Mouse (Mus musculus): ENCODE results near the gene Pilra. TPM values are rescaled to one million over a fixed set of nuclear protein-coding genes. Genes with fewer than 3 reads are reported as not detected.

Pilra gene
- polyA plus RNA-seq, 2 experiments: 0.77 to 1.3 TPM

DNA sequence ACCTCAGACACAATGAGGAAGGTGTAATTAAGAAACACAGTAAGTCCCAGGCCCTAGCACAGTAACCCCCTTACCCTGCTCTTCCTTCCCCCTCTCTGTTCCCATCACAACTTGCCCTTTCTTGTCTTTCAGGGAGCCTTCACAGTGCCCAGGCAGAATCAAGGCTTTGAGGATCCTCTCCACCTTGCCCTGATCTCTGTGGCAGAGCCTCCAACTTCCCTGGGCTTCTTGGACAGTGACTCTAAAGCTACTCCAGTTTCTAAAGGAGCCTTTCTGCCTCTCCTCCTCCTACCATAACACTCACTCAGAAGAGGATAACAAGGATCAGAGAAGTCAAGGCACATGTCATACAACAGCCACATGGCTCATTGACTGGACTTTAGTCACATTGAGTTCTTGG is 530 bp upstream of the Pilra start:
- ATAC-seq (ENCODE audit: low FRiP score, low read depth) (no peak), DNase-seq (ENCODE audit: low spot score) (no peak)
- H3K9me3 ChIP-seq (ENCODE audit: control insufficient read depth, low read length): no peaks in the 10 kb centered on the region
- H3K36me3 ChIP-seq (ENCODE audit: control insufficient read depth, insufficient read depth, low read length): no peaks in the 10 kb centered on the region
- H3K4me3 ChIP-seq (replicated peaks; ENCODE audit: low read length): no peak overlapping the region
- no peaks in the 10 kb centered on the region for H3K4me1 ChIP-seq (ENCODE audit: control insufficient read depth, insufficient read depth, low read length)
- no peak for TF ChIP-seq POLR2A (IDR thresholded peaks at IDR 0.05; ENCODE audit: borderline replicate concordance, extremely low read depth, insufficient read depth, insufficient read length)
- H3K4me2 ChIP-seq (replicated peaks; ENCODE audit: low read depth, low read length, severe bottlenecking): no peak overlapping the region
- no peak overlapping the region for H3K9ac ChIP-seq (ENCODE audit: low read depth, low read length, severe bottlenecking)
- no peak overlapping the region for H3K27ac ChIP-seq (replicated peaks; ENCODE audit: low read depth, low read length)
- no peaks in the 10 kb centered on the region for H3K27me3 ChIP-seq (ENCODE audit: control insufficient read depth, insufficient read depth, low read length)

DNA sequence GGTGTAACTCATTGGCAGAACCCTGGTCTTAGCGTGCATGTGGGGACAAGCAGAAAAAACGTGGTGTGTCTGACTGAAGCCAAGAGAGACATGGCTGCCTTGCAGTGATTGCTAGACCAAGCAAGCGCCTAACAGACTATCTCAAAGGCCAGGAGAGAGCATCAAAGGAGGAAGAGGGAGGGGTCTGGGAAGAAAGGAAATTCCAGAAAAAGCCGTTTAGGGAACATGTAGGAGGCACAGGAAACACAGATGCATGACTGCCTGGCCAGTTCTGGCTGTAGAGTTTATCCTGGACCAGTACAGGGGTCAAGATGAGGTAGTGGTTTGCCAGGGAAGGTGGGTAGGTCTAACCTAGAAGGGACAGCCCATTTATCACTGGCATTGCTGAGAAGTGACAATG is 2.6 kb downstream of the Pilra start:
- DNase-seq (ENCODE audit: low spot score) (no peak), ATAC-seq (ENCODE audit: low FRiP score, low read depth) (no peak)
- no peaks in the 10 kb centered on the region for H3K36me3 ChIP-seq (ENCODE audit: control insufficient read depth, insufficient read depth, low read length)
- no peak overlapping the region for H3K27ac ChIP-seq (replicated peaks; ENCODE audit: low read depth, low read length)
- no peak for TF ChIP-seq POLR2A (IDR thresholded peaks at IDR 0.05; ENCODE audit: borderline replicate concordance, extremely low read depth, insufficient read depth, insufficient read length)
- no peaks in the 10 kb centered on the region for H3K4me1 ChIP-seq (ENCODE audit: control insufficient read depth, insufficient read depth, low read length)
- H3K4me2 ChIP-seq (replicated peaks; ENCODE audit: low read depth, low read length, severe bottlenecking): no peak overlapping the region
- 54% methylated on average over 4 of the region's 4 CpGs for WGBS
- H3K27me3 ChIP-seq (ENCODE audit: control insufficient read depth, insufficient read depth, low read length): no peaks in the 10 kb centered on the region
- H3K4me3 ChIP-seq (replicated peaks; ENCODE audit: low read length): no peak overlapping the region
- H3K9ac ChIP-seq (ENCODE audit: low read depth, low read length, severe bottlenecking): no peak overlapping the region
- H3K9me3 ChIP-seq (ENCODE audit: control insufficient read depth, low read length): no peaks in the 10 kb centered on the region

DNA sequence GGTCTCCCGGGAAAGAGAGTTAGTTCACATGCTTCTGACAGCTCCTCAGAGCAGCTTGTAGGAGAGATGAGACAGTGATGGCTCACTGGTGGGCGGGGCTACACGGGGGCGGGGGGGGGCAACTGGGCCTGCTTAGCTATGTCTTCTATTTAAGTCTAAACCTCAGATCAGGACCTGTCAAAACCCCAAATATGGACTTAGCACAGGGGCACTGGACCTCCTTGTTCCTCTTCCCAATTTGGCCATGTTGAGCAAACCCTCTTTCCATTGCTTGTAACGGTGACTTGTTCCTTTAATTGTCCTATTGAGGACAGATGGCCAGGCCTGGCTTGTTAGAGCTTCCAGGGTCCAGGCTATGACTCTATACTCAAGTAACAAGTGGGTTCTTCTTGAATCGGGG is 4.6 kb downstream of the Pilra start:
- H3K4me3 ChIP-seq (replicated peaks; ENCODE audit: low read length): no peak overlapping the region
- no peak for ATAC-seq (ENCODE audit: low FRiP score, low read depth)
- no peaks in the 10 kb centered on the region for H3K9me3 ChIP-seq (ENCODE audit: control insufficient read depth, low read length)
- H3K27me3 ChIP-seq (ENCODE audit: control insufficient read depth, insufficient read depth, low read length): no peaks in the 10 kb centered on the region
- H3K9ac ChIP-seq (ENCODE audit: low read depth, low read length, severe bottlenecking): no peak overlapping the region
- H3K4me1 ChIP-seq (ENCODE audit: control insufficient read depth, insufficient read depth, low read length): no peaks in the 10 kb centered on the region
- no peak overlapping the region for H3K4me2 ChIP-seq (replicated peaks; ENCODE audit: low read depth, low read length, severe bottlenecking)
- no peak for TF ChIP-seq POLR2A (IDR thresholded peaks at IDR 0.05; ENCODE audit: borderline replicate concordance, extremely low read depth, insufficient read depth, insufficient read length)
- H3K36me3 ChIP-seq (ENCODE audit: control insufficient read depth, insufficient read depth, low read length): no peaks in the 10 kb centered on the region
- H3K27ac ChIP-seq (replicated peaks; ENCODE audit: low read depth, low read length): no peak overlapping the region
- WGBS: 74% methylated on average over 6 of the region's 6 CpGs
- DNase-seq (ENCODE audit: low spot score): no peak

DNA sequence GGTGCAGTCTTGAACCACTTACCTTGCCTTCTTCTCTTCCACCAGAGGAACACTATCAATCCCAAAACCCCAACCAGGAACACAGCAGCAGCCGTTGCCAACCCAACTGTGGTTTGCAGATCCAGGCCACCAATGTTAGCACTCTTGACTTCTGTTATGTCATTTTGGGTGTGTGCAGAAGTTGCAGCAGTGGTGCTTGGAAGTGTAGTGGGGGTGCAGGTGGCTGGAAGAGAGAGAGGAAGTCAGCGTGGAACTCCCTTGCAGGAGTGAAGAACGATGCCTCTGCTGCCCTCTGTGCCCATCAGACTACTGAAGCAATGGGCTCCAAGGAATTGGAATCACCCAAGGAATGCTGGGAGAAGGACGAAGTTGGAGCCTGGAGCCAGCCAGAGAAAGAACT is 5.0 kb downstream of the Pilra start:
- H3K36me3 ChIP-seq (ENCODE audit: control insufficient read depth, insufficient read depth, low read length): no peaks in the 10 kb centered on the region
- H3K4me1 ChIP-seq (ENCODE audit: control insufficient read depth, insufficient read depth, low read length): no peaks in the 10 kb centered on the region
- DNase-seq (ENCODE audit: low spot score) (no peak), ATAC-seq (ENCODE audit: low FRiP score, low read depth) (no peak)
- H3K9ac ChIP-seq (ENCODE audit: low read depth, low read length, severe bottlenecking): no peak overlapping the region
- no peaks in the 10 kb centered on the region for H3K9me3 ChIP-seq (ENCODE audit: control insufficient read depth, low read length)
- TF ChIP-seq POLR2A (IDR thresholded peaks at IDR 0.05; ENCODE audit: borderline replicate concordance, extremely low read depth, insufficient read depth, insufficient read length): no peak
- H3K27me3 ChIP-seq (ENCODE audit: control insufficient read depth, insufficient read depth, low read length): no peaks in the 10 kb centered on the region
- no peak overlapping the region for H3K27ac ChIP-seq (replicated peaks; ENCODE audit: low read depth, low read length)
- H3K4me2 ChIP-seq (replicated peaks; ENCODE audit: low read depth, low read length, severe bottlenecking): no peak overlapping the region
- WGBS: 85% methylated on average over 4 of the region's 4 CpGs
- H3K4me3 ChIP-seq (replicated peaks; ENCODE audit: low read length): no peak overlapping the region

DNA sequence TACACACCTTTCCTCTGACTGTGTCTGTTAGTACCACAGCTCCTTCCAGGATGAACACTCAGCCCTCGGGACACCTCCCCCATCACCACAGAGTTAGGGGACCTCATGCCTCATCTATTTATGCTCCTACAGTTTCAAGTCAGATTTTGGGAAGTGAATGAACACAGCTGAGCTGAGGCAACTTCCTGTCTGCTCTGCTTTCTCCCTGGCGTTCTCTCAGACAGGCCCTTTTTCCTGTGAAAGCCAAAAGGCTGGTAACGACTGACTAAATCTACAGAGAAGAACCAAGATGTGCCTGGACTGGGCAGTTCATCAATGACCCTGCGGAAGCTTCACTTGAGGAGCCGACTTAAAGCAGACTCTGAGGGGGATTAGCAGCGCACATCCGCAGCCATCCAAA is 5.8 kb downstream of the Pilra start:
- no peaks in the 10 kb centered on the region for H3K4me1 ChIP-seq (ENCODE audit: control insufficient read depth, insufficient read depth, low read length)
- no peak for DNase-seq (ENCODE audit: low spot score)
- H3K9ac ChIP-seq (ENCODE audit: low read depth, low read length, severe bottlenecking): no peak overlapping the region
- ATAC-seq (ENCODE audit: low FRiP score, low read depth): no peak
- whole genome bisulfite sequencing: 79% methylated on average over 7 of the region's 7 CpGs
- no peak overlapping the region for H3K27ac ChIP-seq (replicated peaks; ENCODE audit: low read depth, low read length)
- no peak overlapping the region for H3K4me3 ChIP-seq (replicated peaks; ENCODE audit: low read length)
- TF ChIP-seq POLR2A (IDR thresholded peaks at IDR 0.05; ENCODE audit: borderline replicate concordance, extremely low read depth, insufficient read depth, insufficient read length): no peak
- H3K36me3 ChIP-seq (ENCODE audit: control insufficient read depth, insufficient read depth, low read length): no peaks in the 10 kb centered on the region
- H3K9me3 ChIP-seq (ENCODE audit: control insufficient read depth, low read length): no peaks in the 10 kb centered on the region
- H3K4me2 ChIP-seq (replicated peaks; ENCODE audit: low read depth, low read length, severe bottlenecking): no peak overlapping the region
- H3K27me3 ChIP-seq (ENCODE audit: control insufficient read depth, insufficient read depth, low read length): no peaks in the 10 kb centered on the region

DNA sequence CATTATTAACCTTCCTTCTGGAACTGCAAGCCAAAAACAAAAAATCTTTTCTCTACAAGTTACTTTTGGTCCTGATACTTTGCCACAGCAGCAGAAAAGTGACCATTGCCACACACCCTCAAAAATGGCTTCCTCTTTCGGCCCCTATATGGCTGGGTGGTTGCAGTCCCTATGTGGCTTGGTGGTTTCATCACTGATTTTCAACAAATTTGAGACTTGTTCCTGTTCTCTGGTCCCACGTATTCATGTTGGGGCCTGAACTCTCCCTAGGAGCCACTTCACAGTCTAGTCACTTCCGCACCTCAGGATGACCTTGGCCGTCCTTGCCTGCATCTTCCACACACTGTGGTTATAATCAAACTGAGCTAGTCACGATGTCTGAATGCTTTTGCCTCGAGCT is 7.4 kb downstream of the Pilra start:
- TF ChIP-seq POLR2A (IDR thresholded peaks at IDR 0.05; ENCODE audit: borderline replicate concordance, extremely low read depth, insufficient read depth, insufficient read length): no peak
- Histone ChIP-seq H3K27me3 (ENCODE audit: control insufficient read depth, insufficient read depth, low read length) (no peaks in the 10 kb centered on the region), H3K27ac (replicated peaks; ENCODE audit: low read depth, low read length) (no peak overlapping the region), H3K36me3 (ENCODE audit: control insufficient read depth, insufficient read depth, low read length) (no peaks in the 10 kb centered on the region), H3K9ac (ENCODE audit: low read depth, low read length, severe bottlenecking) (no peak overlapping the region), H3K4me1 (ENCODE audit: control insufficient read depth, insufficient read depth, low read length) (no peaks in the 10 kb centered on the region), H3K9me3 (ENCODE audit: control insufficient read depth, low read length) (no peaks in the 10 kb centered on the region), H3K4me2 (replicated peaks; ENCODE audit: low read depth, low read length, severe bottlenecking) (no peak overlapping the region), H3K4me3 (replicated peaks; ENCODE audit: low read length) (no peak overlapping the region)
- no peak for ATAC-seq (ENCODE audit: low FRiP score, low read depth)
- no peak for DNase-seq (ENCODE audit: low spot score)
- WGBS: 87% methylated on average over 6 of the region's 6 CpGs

All from limb, embryonic 14.5 days (tissue).